Mouse (Mus musculus): Measurements from ENCODE around the gene Tnnt2. TPM values are rescaled to one million over a fixed set of nuclear protein-coding genes. Genes with fewer than 3 reads are reported as not detected.

The Tnnt2 gene
- total RNA-seq, 2 experiments from 2014 or later, result 5.8 to 7.5 TPM

- intact Hi-C loops (cut with DNase I), result no loop called here
- no peak for DNase-seq (ENCODE audit: low spot score in 2 of 2)
Observed at GRCm38 (mm10) chr1:135852044-135852756, 16.0 kb downstream of the Tnnt2 start.

DNA sequence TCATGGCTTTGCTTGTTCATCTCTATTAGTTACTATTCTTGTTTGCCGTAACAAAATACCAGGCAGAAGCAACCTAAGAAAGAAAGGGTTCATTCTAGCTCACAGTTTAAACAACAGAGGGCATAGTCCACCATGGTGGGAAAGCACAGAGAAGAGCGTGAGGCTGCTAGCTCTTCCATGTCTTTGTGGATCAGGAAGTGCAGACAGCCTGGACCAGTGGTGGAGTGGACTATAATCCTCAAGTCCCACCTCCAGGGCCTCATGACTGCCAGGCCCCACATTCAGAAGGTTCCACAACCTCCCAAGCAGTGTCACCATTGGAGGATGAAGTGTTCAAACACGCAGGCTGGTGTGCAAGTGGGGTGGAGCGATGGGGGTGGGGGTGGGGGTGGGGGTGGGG lies 17.0 kb downstream of the Tnnt2 start:
- DNase-seq (ENCODE audit: low spot score in 2 of 2), result no peak
- intact Hi-C loops (cut with DNase I), result no loop called here

DNA sequence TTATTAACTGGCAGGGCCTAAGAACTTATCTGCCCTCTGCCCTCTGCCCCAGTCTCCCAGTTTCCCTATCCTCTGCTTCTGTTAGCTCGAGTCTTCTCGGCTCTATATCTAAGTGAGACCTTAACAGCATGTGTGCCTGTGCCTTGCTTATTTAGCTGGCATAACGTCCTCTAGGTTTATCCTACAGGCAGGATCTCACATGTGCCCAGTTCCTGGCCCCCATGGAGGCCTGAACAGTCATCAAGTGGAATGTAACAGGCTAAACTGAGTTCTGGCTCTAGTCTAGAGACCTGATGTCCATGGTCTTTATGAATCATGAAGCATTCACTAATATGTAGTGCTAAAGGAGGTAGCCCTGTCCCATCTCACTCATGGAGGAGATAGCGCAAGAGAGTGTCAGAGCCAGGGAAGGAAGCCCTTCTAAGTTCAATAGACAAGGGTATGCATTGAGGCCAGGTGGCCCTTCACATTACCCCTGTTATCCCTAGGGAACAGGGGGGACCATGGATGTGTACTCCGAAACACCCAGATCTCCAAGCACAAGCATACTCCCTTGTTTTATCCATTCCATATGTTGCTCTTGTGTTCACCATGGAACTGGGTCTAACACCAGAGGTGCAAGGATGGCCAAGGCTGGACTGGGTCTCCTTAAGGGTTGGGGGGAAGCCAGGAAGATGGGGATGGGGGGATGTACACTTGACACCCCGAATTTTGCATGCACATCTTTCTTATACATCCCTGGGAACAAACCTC lies 18.6 kb downstream of the Tnnt2 start:
- intact Hi-C loops (cut with DNase I), result no loop called here

DNA sequence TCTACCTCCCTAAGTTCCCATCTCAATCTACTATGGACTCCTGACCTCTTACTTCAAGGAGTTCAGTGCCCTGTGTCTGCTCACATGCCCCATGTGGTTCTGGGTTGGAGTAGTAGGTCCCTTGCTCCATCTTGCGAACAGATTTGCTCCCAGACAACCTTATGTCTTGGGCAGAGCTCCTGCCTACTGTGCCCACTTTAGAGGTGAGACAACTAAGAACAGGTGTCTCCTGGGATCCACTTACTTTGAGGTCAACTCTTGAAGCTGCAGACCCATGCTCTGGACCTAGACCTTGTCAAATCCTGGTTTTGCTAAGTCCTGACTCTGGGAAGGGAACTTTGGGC lies 19.2 kb downstream of the Tnnt2 start:
- intact Hi-C loops (cut with DNase I), result no loop called here
- no peak for DNase-seq (ENCODE audit: low spot score in 2 of 2)

More for the DNA sequence above, 18.6 kb downstream of the Tnnt2 start:
- no peak for DNase-seq (ENCODE audit: low spot score in 2 of 2)

GRCm38 (mm10) chr1:135856070-135856469 lies 19.9 kb downstream of the Tnnt2 start:
- no peak for DNase-seq (ENCODE audit: low spot score in 2 of 2)
- intact Hi-C loops (cut with DNase I), result no loop called here

DNA sequence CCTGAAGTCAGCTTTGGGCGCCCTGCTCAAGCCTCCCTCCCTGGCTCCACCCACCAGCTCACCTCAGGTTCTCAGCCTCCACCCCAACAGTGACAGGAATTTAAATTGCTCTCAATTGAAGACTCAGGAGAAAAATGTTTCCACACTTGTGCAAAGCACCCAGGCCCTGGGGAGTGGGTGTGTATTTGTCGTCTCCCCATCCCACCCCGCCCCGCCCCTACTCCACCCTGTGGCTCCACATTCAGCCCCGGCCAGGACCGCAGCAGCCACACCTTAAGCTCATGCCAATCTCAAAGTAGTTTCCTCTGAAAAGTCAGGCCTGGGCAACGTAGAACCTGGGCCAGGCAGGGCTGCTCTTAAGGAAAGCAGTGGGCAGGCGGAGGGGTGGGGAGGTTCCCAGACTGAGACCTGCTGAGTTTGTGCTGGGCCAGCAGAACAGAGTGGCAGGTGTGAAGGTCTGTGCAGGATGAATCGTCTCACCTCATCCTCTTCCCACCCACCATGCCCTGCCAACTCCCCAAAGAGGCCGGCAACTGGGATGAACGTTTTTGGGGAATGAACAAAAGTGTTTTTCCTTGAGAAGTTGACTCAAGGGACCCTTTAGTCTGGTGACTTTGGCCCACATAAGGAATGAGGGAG lies 21.1 kb downstream of the Tnnt2 start:
- intact Hi-C loops (cut with DNase I), result no loop called here
- no peak for DNase-seq (ENCODE audit: low spot score in 2 of 2)

GRCm38 (mm10) chr1:135858533-135858932 lies 22.4 kb downstream of the Tnnt2 start:
- intact Hi-C loops (cut with DNase I), result no loop called here
- DNase-seq (ENCODE audit: low spot score in 2 of 2), result no peak

GRCm38 (mm10) chr1:135861091-135861490 lies 24.9 kb downstream of the Tnnt2 start:
- DNase-seq (ENCODE audit: low spot score in 2 of 2), result no peak
- intact Hi-C loops (cut with DNase I), result no loop called here

DNA sequence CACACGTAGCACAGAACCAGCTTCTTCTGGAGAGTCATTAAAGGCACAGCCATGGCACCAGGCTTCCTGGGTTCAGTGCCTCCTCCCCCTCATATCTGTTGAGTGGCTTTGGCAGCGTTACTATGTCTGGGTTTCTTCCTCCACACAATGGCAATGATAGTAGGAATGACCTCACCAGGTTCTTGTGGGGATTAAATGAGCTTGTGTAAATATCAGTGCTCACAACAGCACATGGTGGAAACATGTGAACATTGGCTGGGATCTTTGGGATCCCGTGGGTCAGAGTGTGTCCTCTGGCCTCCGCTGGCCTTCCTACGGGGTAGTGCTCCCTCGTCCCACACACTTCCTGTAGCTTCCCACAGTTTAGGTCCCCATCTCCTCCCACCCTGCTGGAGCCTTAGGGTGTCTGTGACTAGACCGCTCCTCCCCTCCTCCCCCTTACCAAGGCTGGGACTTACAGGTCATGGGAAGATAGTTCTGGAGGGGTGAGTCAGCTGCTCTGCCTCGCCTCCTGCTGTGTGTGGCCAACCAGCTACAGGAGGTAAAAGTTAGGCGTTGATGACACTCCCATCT lies 25.9 kb downstream of the Tnnt2 start:
- DNase-seq (ENCODE audit: low spot score in 2 of 2), result no peak
- intact Hi-C loops (cut with DNase I), result no loop called here

DNA sequence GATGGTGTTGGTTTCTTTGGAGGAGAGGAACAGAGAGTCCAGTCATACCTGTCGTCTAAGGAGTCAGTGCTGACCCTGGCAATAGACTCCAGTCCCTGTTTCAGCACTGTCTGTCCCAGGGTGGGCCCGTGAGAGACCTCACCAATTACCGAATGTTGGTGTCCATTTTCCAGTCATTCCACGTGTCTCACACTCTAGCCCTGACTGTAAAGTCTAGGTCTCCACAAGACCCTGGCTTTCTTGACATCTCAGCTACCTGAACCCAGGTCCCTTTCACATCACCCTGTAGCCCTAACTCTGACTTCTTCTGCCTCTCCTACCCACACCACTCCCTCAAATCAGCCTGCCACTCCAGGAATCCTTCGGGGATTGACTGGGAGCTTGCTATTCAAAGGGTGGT lies 26.4 kb downstream of the Tnnt2 start:
- intact Hi-C loops (cut with DNase I), result no loop called here
- no peak for DNase-seq (ENCODE audit: low spot score in 2 of 2)

- DNase-seq (ENCODE audit: low spot score in 2 of 2), result no peak
- intact Hi-C loops (cut with DNase I), result no loop called here
Observed at GRCm38 (mm10) chr1:135863786-135864335, 27.7 kb downstream of the Tnnt2 start.

GRCm38 (mm10) chr1:135864830-135865229 lies 28.7 kb downstream of the Tnnt2 start:
- intact Hi-C loops (cut with DNase I), result loop anchor here (1.0 kb wide), 1 partner anchor 80 kb away; no protein-coding TSS in a partner anchor
- DNase-seq (ENCODE audit: low spot score in 2 of 2), result no peak

GRCm38 (mm10) chr1:135865518-135866194 lies 29.5 kb downstream of the Tnnt2 start:
- intact Hi-C loops (cut with DNase I), result loop anchor here (1.0 kb wide), 1 partner anchor 80 kb away; no protein-coding TSS in a partner anchor
- peak; percentile 80 to 81 for DNase-seq (ENCODE audit: low spot score in 2 of 2)

- DNase-seq (ENCODE audit: low spot score in 2 of 2), result no peak
- intact Hi-C loops (cut with DNase I), result no loop called here
Observed at GRCm38 (mm10) chr1:135868570-135868969, 32.4 kb downstream of the Tnnt2 start.

DNA sequence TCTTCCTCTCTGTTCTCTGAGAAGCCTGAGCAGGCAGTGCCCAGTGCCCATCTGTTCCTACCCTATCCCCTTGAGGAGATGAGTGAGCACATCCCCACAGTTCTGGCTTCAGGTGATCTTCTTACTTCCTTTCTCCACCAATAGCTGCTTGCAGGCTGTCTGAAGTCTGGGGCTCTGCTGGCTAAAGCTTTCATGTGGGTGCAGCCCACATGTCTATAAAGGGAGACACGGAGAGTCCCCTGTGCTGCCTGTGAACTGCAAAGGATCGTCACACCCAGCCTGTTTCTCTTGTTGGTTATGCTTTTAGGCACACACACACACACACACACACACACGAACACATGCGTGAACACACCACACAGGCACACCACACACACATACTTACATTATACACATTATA lies 36.8 kb downstream of the Tnnt2 start:
- peak; percentile 19 to 47 for DNase-seq (ENCODE audit: low spot score in 2 of 2)
- intact Hi-C loops (cut with DNase I), result no loop called here

DNA sequence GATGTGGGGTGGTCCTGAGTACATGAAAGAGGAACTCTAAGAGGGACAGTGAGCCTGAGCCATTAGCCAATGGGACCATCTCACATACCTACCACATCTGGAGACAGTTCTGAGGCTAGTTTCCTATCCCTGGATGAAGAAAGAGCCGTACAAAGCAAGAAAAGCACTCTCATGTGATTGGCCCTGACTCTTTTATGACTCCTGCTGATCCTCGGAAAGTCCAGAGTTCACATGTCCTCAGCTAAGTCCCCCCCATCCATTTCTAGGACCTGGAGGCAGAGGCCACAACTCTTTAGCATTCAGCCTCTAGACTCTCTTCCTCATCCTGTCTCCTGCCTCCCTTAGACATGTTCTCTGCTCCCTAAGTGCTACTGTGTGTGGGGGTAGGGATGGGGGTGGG lies 41.1 kb downstream of the Tnnt2 start:
- intact Hi-C loops (cut with DNase I), result no loop called here
- no peak for DNase-seq (ENCODE audit: low spot score in 2 of 2)

- intact Hi-C loops (cut with DNase I), result no loop called here
- DNase-seq (ENCODE audit: low spot score in 2 of 2), result peak; percentile 36 to 38
Observed at GRCm38 (mm10) chr1:135882385-135883109, 46.4 kb downstream of the Tnnt2 start.

DNA sequence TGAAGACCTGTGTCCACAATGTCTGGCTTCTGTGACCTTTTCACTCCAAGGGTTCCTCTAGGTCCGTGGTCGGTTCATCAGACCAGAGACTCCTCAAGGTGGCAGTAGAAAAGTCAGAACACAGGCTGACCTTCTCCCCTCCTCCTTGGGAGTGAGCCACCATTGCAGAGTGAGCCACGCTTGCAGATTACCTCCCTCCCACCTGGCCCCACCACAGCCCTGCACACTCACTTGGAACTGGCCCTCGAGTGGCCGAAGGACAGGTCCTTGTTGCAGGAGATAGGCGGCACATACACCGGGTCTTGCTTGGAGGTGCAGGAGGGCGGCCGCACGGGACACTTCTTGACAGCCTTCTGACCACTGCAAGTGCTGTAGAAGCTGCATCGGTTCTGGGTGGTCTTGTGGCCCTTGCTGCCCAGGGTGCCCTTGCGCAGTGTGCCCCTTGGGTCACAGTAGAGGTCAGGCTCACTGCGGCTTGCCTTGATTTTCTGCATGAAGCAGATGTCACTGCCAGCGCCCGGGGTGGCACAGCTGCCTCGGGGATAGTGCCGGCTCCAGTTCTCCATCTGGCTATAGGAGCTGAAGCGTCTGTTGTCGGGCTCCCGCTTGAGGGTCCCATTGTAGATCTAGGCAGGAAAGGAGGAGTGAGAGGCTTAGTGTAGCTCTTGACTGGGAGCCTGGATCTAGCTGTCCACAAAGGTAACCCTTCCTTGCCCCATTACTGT lies 53.5 kb downstream of the Tnnt2 start:
- no peak for DNase-seq (ENCODE audit: low spot score in 2 of 2)
- intact Hi-C loops (cut with DNase I), result no loop called here

Measured in left cerebral cortex, postnatal 36 days (tissue).